Comparison of ENCODE assay signal across 8 mouse cellular contexts in genomic region chr4:48044491-48045211, GRCm38 (mm10). TPM values are rescaled to one million over a fixed set of nuclear protein-coding genes. Genes with fewer than 3 reads are reported as not detected.
DNase-seq lines count a peak whose midpoint lies in the region; ATAC-seq and TF ChIP-seq lines count a peak whose summit lies in the region.

TSS of gene Nr4a3 (plus strand) at chr4:48045153.

- H3K9me3 ChIP-seq in lung, embryonic 15.5 days: no peaks in the 10 kb centered on the region

- peak; percentile 85; the same call in 1 of the 2 replicates for TF ChIP-seq POLR2A in olfactory bulb, adult 2 months (IDR thresholded peaks at IDR 0.05; ENCODE audit: insufficient read depth, low read depth, low read length)

- peak within 1 kb of the TSS; percentile 77 for H3K4me3 ChIP-seq in lung, embryonic 15.5 days
- peak within 1 kb of the TSS; percentile 75 for H3K4me3 ChIP-seq in olfactory bulb, adult 2 months (ENCODE audit: insufficient read depth, low read depth, low read length)

- H3K4me1 ChIP-seq in lung, embryonic 15.5 days: peaks cover 50% of the 10 kb centered on the region
- peaks cover 32% of the 10 kb centered on the region for H3K4me1 ChIP-seq in olfactory bulb, adult 2 months (ENCODE audit: control insufficient read depth, insufficient read depth, low read length)

- peaks cover 45% of the 10 kb centered on the region for H3K27me3 ChIP-seq in lung, embryonic 15.5 days

- H3K27ac ChIP-seq in lung, embryonic 15.5 days: peak within 1 kb of the TSS; percentile 82
- peak within 1 kb of the TSS; percentile 98 for H3K27ac ChIP-seq in olfactory bulb, adult 2 months (ENCODE audit: insufficient read depth, low read depth, low read length)

- whole genome bisulfite sequencing in lung, embryonic 15.5 days: 0% methylated on average over 37 of the region's 54 CpGs
- under 1% methylated on average over 54 of the region's 54 CpGs for WGBS in olfactory bulb, adult 2 months

- DNase-seq in MEL-GATA-1-ER (ENCODE audit: extremely low read depth, low read depth): peak; percentile 85
- DNase-seq in cerebellum, adult 8-10 months: peak; percentile 87
- peak; percentile 89 for DNase-seq in forelimb bud, embryonic 11.5 days (ENCODE audit: low read depth, low spot score)
- peak; percentile 68 for DNase-seq in layer of hippocampus, adult 9-10 months (ENCODE audit: low spot score)
- peak; percentile 60 to 76 for DNase-seq in thymus, adult 18-20 months

- no peaks in the 10 kb centered on the region for H3K36me3 ChIP-seq in lung, embryonic 15.5 days

- ATAC-seq in hematopoietic stem cell, adult 5-6 weeks (replicated peaks in 1 of 2; ENCODE audit: insufficient read depth in 1 of 2, low FRiP score in 2 of 2, low TSS enrichment in 1 of 2, low read depth in 1 of 2, poor library complexity in 2 of 2, severe bottlenecking in 2 of 2): peak; percentile 35 to 44
- ATAC-seq in lung, embryonic 15.5 days (ENCODE audit: borderline replicate concordance, extremely low read depth, low FRiP score, low TSS enrichment): peak; percentile 72

- H3K4me2 ChIP-seq in lung, embryonic 15.5 days: peak within 1 kb of the TSS; percentile 94

- H3K9ac ChIP-seq in lung, embryonic 15.5 days: peak within 1 kb of the TSS; percentile 75

- no peak for TF ChIP-seq CTCF in olfactory bulb, adult 2 months (IDR thresholded peaks at IDR 0.05; ENCODE audit: insufficient read depth, low read depth, low read length)

RNA-seq across cellular contexts. Expression of gene Nr4a3, which starts in this region (rescaled TPM):
- total RNA-seq in hematopoietic stem cell, adult 5-6 weeks (2017): 6.8 and 14.6 TPM in 2 replicates
- 0.06 and 0.11 TPM in 2 replicates for polyA plus RNA-seq in lung, embryonic 15.5 days (2015; fragmentation: Nextera tagmentation; extraction: Ambion mirVana)
- polyA plus RNA-seq in olfactory bulb, adult 2 months (2012; ENCODE audit: insufficient read depth, insufficient read length, low replicate concordance, missing spikeins): not detected in 2 replicates

Comparison
In these comparisons a context has a peak if more than half of its experiments do, and no peak if none do; other contexts are left out.
1. Peak in every context shown above with its lines: DNase-seq, ATAC-seq, H3K4me3 ChIP-seq and H3K27ac ChIP-seq.
2. RNA of gene Nr4a3 (polyA plus RNA-seq): not detected in olfactory bulb, adult 2 months; 0.06 to 0.11 TPM in lung, embryonic 15.5 days; every median in the first group is over 10 times any median in the second.
3. Peak in ATAC-seq, H3K4me3 ChIP-seq, H3K27ac ChIP-seq, H3K9ac ChIP-seq and H3K4me2 ChIP-seq in lung, embryonic 15.5 days; RNA of the gene not detected or under 1 TPM.